In genomic region chr17:73548119-73548518, GRCm38 (mm10) we compare ENCODE assay signal across 14 mouse cellular contexts.
DNase-seq lines count a peak whose midpoint lies in the region; ATAC-seq and TF ChIP-seq lines count a peak whose summit lies in the region.
"Had no signal": no experiment of that assay in that cellular context is flagged by ENCODE, and none has a peak within 500 bp of the region (broad histone marks: within the 10 kb centered on the region; RNA-seq: fewer than 3 reads in every experiment).

No protein-coding gene starts in this region.

- H3K4me2 ChIP-seq in hindbrain, postnatal 0 days (ENCODE audit: low read depth, low read length), result no peak overlapping the region
- H3K4me2 ChIP-seq in neural tube, embryonic 14.5 days (ENCODE audit: low read depth, low read length), result no peak overlapping the region
- H3K4me2 ChIP-seq in intestine, embryonic 16.5 days (ENCODE audit: low read depth, low read length), result no peak overlapping the region
- H3K4me2 ChIP-seq: limb, embryonic 15.5 days; lung, embryonic 14.5 days had no signal

- TF ChIP-seq CTCF in hindbrain, postnatal 0 days (IDR thresholded peaks at IDR 0.05; ENCODE audit: low read depth), result no peak

- H3K4me3 ChIP-seq in hindbrain, postnatal 0 days (ENCODE audit: low read length), result no peak overlapping the region
- no peak overlapping the region for H3K4me3 ChIP-seq in neural tube, embryonic 14.5 days (ENCODE audit: low read depth, low read length)
- no peak overlapping the region for H3K4me3 ChIP-seq in intestine, embryonic 16.5 days (ENCODE audit: low read length)
- H3K4me3 ChIP-seq: limb, embryonic 15.5 days had no signal

- H3K4me1 ChIP-seq in hindbrain, postnatal 0 days (ENCODE audit: insufficient read depth, low read length), result peaks cover 6% of the 10 kb centered on the region; the same call in 1 of the 2 replicates
- peaks cover 16% of the 10 kb centered on the region for H3K4me1 ChIP-seq in neural tube, embryonic 14.5 days (ENCODE audit: control insufficient read depth, insufficient read depth, low read length)
- H3K4me1 ChIP-seq in intestine, embryonic 16.5 days (ENCODE audit: control insufficient read depth, insufficient read depth, low read length), result no peaks in the 10 kb centered on the region
- H3K4me1 ChIP-seq: limb, embryonic 15.5 days had no signal

- no peaks in the 10 kb centered on the region for H3K36me3 ChIP-seq in hindbrain, postnatal 0 days (ENCODE audit: insufficient read depth, low read length)
- H3K36me3 ChIP-seq in neural tube, embryonic 14.5 days (ENCODE audit: control insufficient read depth, insufficient read depth, low read length), result no peaks in the 10 kb centered on the region
- no peaks in the 10 kb centered on the region for H3K36me3 ChIP-seq in intestine, embryonic 16.5 days (ENCODE audit: control insufficient read depth, insufficient read depth, low read length)
- H3K36me3 ChIP-seq: limb, embryonic 15.5 days had no signal

- WGBS in hindbrain, postnatal 0 days, result 51% methylated on average over 7 of the region's 7 CpGs
- 31% methylated on average over 7 of the region's 7 CpGs for WGBS in neural tube, embryonic 14.5 days
- WGBS in intestine, embryonic 16.5 days, result 51% methylated on average over 7 of the region's 7 CpGs

- H3K9ac ChIP-seq in hindbrain, postnatal 0 days (replicated peaks; ENCODE audit: low read length), result no peak overlapping the region
- no peak overlapping the region for H3K9ac ChIP-seq in neural tube, embryonic 14.5 days (replicated peaks; ENCODE audit: low read depth, low read length)
- H3K9ac ChIP-seq in intestine, embryonic 16.5 days (ENCODE audit: low read depth, low read length), result no peak overlapping the region
- H3K9ac ChIP-seq: limb, embryonic 15.5 days; lung, embryonic 14.5 days had no signal

- ATAC-seq in hindbrain, postnatal 0 days, result peak; percentile 75
- ATAC-seq in neural tube, embryonic 14.5 days (ENCODE audit: low read depth), result peak; percentile 35; the same call in 1 of the 2 replicates
- no peak for ATAC-seq in intestine, embryonic 16.5 days

- H3K9me3 ChIP-seq in hindbrain, postnatal 0 days (ENCODE audit: low read length), result no peaks in the 10 kb centered on the region
- H3K9me3 ChIP-seq in neural tube, embryonic 14.5 days (ENCODE audit: control insufficient read depth, low read length), result no peaks in the 10 kb centered on the region
- H3K9me3 ChIP-seq in intestine, embryonic 16.5 days (ENCODE audit: control insufficient read depth, low read length), result no peaks in the 10 kb centered on the region
- H3K9me3 ChIP-seq: limb, embryonic 15.5 days had no signal

- H3K27ac ChIP-seq in hindbrain, postnatal 0 days, result no peak overlapping the region
- H3K27ac ChIP-seq in neural tube, embryonic 14.5 days (ENCODE audit: low read depth, low read length), result peak overlapping the region; percentile 70
- H3K27ac ChIP-seq in intestine, embryonic 16.5 days (ENCODE audit: low read length), result no peak overlapping the region
- H3K27ac ChIP-seq: limb, embryonic 15.5 days had no signal

- peak; percentile 53 to 65 for DNase-seq in cerebellum, postnatal 10 days
- DNase-seq in cerebellum, adult 18-20 months, result no peak
- DNase-seq in kidney, postnatal 14 days, result peak; percentile 37
- no peak for DNase-seq in kidney, adult 9 months
- peak; percentile 62 for DNase-seq in hindbrain, postnatal 0 days (ENCODE audit: low spot score)
- no peak for DNase-seq in urinary bladder, postnatal 10 days (ENCODE audit: low spot score)
- DNase-seq: cerebellum, adult 11-12 months; lung, embryonic 14.5 days; right cerebral cortex, postnatal 14 days; thymus, postnatal 14 days had no signal

- H3K27me3 ChIP-seq in hindbrain, postnatal 0 days (ENCODE audit: insufficient read depth, low read length), result no peaks in the 10 kb centered on the region
- no peaks in the 10 kb centered on the region for H3K27me3 ChIP-seq in neural tube, embryonic 14.5 days (ENCODE audit: control insufficient read depth, insufficient read depth, low read length)
- no peaks in the 10 kb centered on the region for H3K27me3 ChIP-seq in intestine, embryonic 16.5 days (replicated peaks; ENCODE audit: control insufficient read depth, insufficient read depth, low read length)
- H3K27me3 ChIP-seq: CH12.LX; limb, embryonic 15.5 days had no signal

Comparison
In these comparisons a context has a peak if more than half of its experiments do, and no peak if none do; other contexts are left out.
1. DNase-seq: peak in cerebellum, postnatal 10 days (2 of 2), kidney, postnatal 14 days (single experiment) and hindbrain, postnatal 0 days (single experiment); none in cerebellum, adult 18-20 months (0 of 2), kidney, adult 9 months (single experiment) and urinary bladder, postnatal 10 days (single experiment).